Mouse (Mus musculus): ENCODE measurements around the gene Spaca3.

The Spaca3 gene

GRCm38 (mm10) chr11:80858065-80858464 lies at the start of gene Spaca3:
Gene Spaca3, plus strand, starts transcription at chr11:80858365.
- no peak for DNase-seq

- DNase-seq = peak; percentile 70
Measured at GRCm38 (mm10) chr11:80808551-80809070, 49.6 kb upstream of the Spaca3 start.

- DNase-seq = no peak
Measured at GRCm38 (mm10) chr11:80809666-80809992, 48.5 kb upstream of the Spaca3 start.

- peak; percentile 41 for DNase-seq
Measured at GRCm38 (mm10) chr11:80809993-80810821, 48.0 kb upstream of the Spaca3 start, which contains the start of gene Tmem98. Gene Tmem98, plus strand, starts transcription at chr11:80810175.

GRCm38 (mm10) chr11:80811156-80811555 lies 47.0 kb upstream of the Spaca3 start:
- DNase-seq = no peak

GRCm38 (mm10) chr11:80815354-80815753 lies 42.8 kb upstream of the Spaca3 start:
- no peak for DNase-seq

GRCm38 (mm10) chr11:80818060-80818697 lies 40.0 kb upstream of the Spaca3 start:
- peak; percentile 95 for DNase-seq

GRCm38 (mm10) chr11:80820085-80820484 lies 38.1 kb upstream of the Spaca3 start:
- DNase-seq = peak; percentile 42

- DNase-seq = peak; percentile 52
Measured at GRCm38 (mm10) chr11:80821296-80821695, 36.9 kb upstream of the Spaca3 start.

GRCm38 (mm10) chr11:80821794-80822193 lies 36.4 kb upstream of the Spaca3 start:
- DNase-seq = no peak

- DNase-seq = no peak
Measured at GRCm38 (mm10) chr11:80835395-80835794, 22.8 kb upstream of the Spaca3 start.

GRCm38 (mm10) chr11:80835841-80836240 lies 22.3 kb upstream of the Spaca3 start:
- no peak for DNase-seq

- DNase-seq = no peak
Measured at GRCm38 (mm10) chr11:80838724-80839123, 19.4 kb upstream of the Spaca3 start.

GRCm38 (mm10) chr11:80843435-80843834 lies 14.7 kb upstream of the Spaca3 start:
- DNase-seq = no peak

- peak; percentile 42 for DNase-seq
Measured at GRCm38 (mm10) chr11:80845486-80845885, 12.7 kb upstream of the Spaca3 start.

GRCm38 (mm10) chr11:80846115-80846514 lies 12.1 kb upstream of the Spaca3 start:
- no peak for DNase-seq

GRCm38 (mm10) chr11:80848131-80848530 lies 10.0 kb upstream of the Spaca3 start:
- no peak for DNase-seq

- DNase-seq = peak; percentile 79
Measured at GRCm38 (mm10) chr11:80851859-80852258, 6.3 kb upstream of the Spaca3 start.

- DNase-seq = peak; percentile 77
Measured at GRCm38 (mm10) chr11:80853014-80853413, 5.2 kb upstream of the Spaca3 start.

- DNase-seq = no peak
Measured at GRCm38 (mm10) chr11:80854430-80854829, 3.7 kb upstream of the Spaca3 start.

- DNase-seq = no peak
Measured at GRCm38 (mm10) chr11:80854908-80855307, 3.3 kb upstream of the Spaca3 start.

- no peak for DNase-seq
Measured at GRCm38 (mm10) chr11:80856827-80857226, 1.3 kb upstream of the Spaca3 start.

GRCm38 (mm10) chr11:80862941-80863340 lies 4.8 kb downstream of the Spaca3 start:
- DNase-seq = no peak

- no peak for DNase-seq
Measured at GRCm38 (mm10) chr11:80868039-80868438, 9.9 kb downstream of the Spaca3 start.
